Mouse (Mus musculus) testis, adult 2 months (tissue): ENCODE data around the gene Arl5b. TPM values are rescaled to one million over a fixed set of nuclear protein-coding genes. Genes with fewer than 3 reads are reported as not detected.
A peak's percentile ranks its signal among the peaks of the same experiment; 100 is the strongest.

Experiments
- H3K27ac ChIP-seq: fragments of 200-500 bp; 2 replicates; pipeline ENCODE4 v1.5.1; 2012; ENCODE audit warnings: low read depth, low read length; ENCODE audit not compliant: control insufficient read depth, insufficient read depth
- H3K27me3 ChIP-seq: fragments of 200-500 bp; 2 replicates; pipeline ENCODE4 v1.6.1; 2012; ENCODE audit warnings: mild to moderate bottlenecking, low read length, moderate library complexity; ENCODE audit not compliant: control insufficient read depth, insufficient read depth
- H3K36me3 ChIP-seq: fragments of 200-500 bp; 2 replicates; pipeline ENCODE4 v1.6.1; 2012; ENCODE audit warnings: mild to moderate bottlenecking, low read length; ENCODE audit not compliant: control insufficient read depth, insufficient read depth
- H3K4me1 ChIP-seq: fragments of 200-500 bp; 2 replicates; pipeline ENCODE4 v1.6.1; 2012; ENCODE audit warnings: low read length; ENCODE audit not compliant: control insufficient read depth, insufficient read depth
- H3K4me3 ChIP-seq: fragments of 200-500 bp; 2 replicates; pipeline ENCODE4 v1.5.1; 2012; ENCODE audit warnings: low read depth, mild to moderate bottlenecking, low read length, moderate library complexity, mixed read lengths; ENCODE audit not compliant: control insufficient read depth
- CTCF ChIP-seq: fragments of 200-500 bp; IDR thresholded peaks from 2 replicates; pipeline ENCODE4 v1.5.1; 2012; ENCODE audit warnings: low read depth, mild to moderate bottlenecking, inconsistent platforms, low read length, moderate library complexity; ENCODE audit not compliant: control insufficient read depth, insufficient read depth, insufficient replicate concordance
- POLR2A ChIP-seq: fragments of 200-500 bp; IDR thresholded peaks from 2 replicates; pipeline ENCODE4 v1.6.1; 2012; ENCODE audit warnings: low read depth, mild to moderate bottlenecking, inconsistent platforms, low read length, moderate library complexity; ENCODE audit not compliant: control insufficient read depth
- polyA plus RNA-seq: library from polyadenylated mRNA; depleted of rRNA; stranded (reverse); fragments of >200 nt; gene quantifications from 2 replicates; pipeline ENCODE4 v1.2.3, GENCODE M21; 2012; rRNA removed

The Arl5b gene
- 13.0 and 13.7 TPM in 2 replicates for polyA plus RNA-seq

DNA sequence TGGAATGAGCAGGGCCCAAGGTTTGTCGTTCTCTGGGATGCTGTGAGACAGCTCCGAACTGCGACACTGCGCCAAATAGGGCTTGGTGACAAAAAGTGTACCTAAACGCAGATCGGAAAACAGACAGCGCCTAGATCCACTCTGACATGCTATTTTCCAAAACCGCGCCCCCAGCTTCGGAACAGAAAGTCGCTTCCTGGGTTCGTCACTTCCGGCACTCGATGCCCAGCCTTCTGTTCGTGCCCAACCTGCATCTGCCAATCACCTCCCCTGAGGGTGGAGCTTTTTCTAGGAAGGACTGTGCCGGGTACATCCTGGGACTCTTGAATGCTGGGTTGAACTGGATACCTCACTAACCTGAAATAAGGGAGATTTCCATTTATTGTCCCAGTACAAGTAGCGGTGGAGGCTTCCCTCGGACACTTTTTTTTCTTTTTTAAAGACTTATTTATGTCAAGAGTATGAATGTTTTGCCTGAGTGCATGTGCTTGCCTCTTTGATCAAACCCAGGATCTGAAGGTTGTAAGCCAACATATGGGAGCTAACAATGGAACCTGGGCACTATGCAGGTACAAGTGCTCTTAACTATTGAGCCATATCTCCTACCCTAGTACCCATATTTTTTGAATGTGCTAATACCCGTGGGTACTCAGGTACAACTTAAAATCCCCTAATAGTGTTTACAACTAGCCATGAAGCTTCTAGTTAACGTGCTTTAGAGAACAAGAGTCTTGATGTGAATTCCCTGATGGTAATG, at the start of gene Arl5b:
Arl5b (plus strand) TSS at position 279 of the 757 bp plus-strand sequence.
- TF ChIP-seq CTCF (no peak), POLR2A (peak; percentile 53; the same call in 1 of the 2 replicates)
- H3K4me3 ChIP-seq, result peak within 1 kb of the TSS; percentile 98
- H3K4me1 ChIP-seq, result peaks cover 4% of the 10 kb centered on the region
- H3K36me3 ChIP-seq, result no peaks in the 10 kb centered on the region
- H3K27ac ChIP-seq, result peak within 1 kb of the TSS; percentile 70
- no peaks in the 10 kb centered on the region for H3K27me3 ChIP-seq

DNA sequence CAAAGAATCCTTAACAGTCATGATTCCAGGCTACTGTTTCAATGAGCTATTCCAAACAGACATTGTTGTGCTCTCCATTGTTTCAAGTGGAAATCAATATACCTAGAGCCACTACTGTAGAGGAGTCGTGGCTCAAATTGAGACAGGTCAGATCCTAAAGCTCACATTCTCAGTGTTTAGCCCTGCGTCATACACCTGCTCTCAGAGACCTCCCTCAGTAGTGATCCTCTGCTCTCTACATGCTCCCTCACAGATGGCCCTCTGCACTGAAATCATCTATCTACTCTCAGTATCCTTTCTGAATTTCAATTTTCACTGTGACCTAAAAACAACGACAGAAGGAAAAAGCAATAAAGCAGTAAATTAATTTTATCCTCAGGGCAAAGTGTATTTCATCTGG, 41.7 kb upstream of the Arl5b start:
- TF ChIP-seq POLR2A, result no peak
- no peak for TF ChIP-seq CTCF
- H3K27me3 ChIP-seq, result no peaks in the 10 kb centered on the region

DNA sequence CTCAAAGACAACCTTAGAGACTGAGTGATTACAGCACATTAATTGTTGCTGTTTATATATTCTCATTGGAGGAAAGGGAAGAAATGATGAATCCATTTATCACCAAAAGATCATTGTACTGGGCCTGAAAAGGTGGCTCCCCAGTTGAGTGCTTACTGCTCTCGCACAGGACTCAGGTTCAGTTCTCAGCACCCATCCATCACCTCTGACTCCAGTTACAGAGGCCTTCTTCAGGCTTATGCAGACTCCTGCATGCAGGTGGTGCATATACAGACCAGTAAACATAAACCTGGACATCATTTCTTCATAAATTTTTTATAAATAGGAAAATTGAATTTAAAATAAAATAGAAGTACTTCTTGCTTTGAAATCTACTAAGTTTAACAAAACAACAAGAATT, 41.1 kb upstream of the Arl5b start:
- Histone ChIP-seq H3K27me3 (no peaks in the 10 kb centered on the region), H3K36me3 (no peaks in the 10 kb centered on the region), H3K27ac (no peak overlapping the region), H3K4me3 (no peak overlapping the region), H3K4me1 (no peaks in the 10 kb centered on the region)
- TF ChIP-seq CTCF, result no peak

More for the DNA sequence above, 41.7 kb upstream of the Arl5b start:
- Histone ChIP-seq H3K36me3 (no peaks in the 10 kb centered on the region), H3K4me1 (no peaks in the 10 kb centered on the region), H3K4me3 (no peak overlapping the region), H3K27ac (no peak overlapping the region)

DNA sequence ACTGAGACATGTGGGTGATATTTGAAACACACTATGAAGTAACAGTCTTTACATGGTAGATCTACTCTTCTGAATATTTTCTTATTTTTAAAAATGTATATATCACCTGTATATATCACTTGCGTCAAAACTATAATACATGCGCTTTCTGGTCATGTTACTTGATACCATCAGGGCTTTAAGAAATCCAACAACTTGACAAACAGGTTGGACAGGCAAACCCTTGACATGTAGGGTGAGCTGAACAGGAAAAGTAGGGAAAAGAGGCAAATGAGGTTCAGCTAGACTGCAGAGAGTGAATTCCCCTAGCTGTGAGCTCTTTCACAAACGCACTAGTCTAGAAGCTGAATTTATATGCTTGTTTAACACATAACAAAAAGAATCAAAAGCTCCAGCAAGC, 22.4 kb upstream of the Arl5b start:
- H3K27ac ChIP-seq, result no peak overlapping the region
- H3K4me3 ChIP-seq, result no peak overlapping the region
- TF ChIP-seq CTCF (no peak), POLR2A (no peak)
- no peaks in the 10 kb centered on the region for H3K4me1 ChIP-seq
- H3K27me3 ChIP-seq, result no peaks in the 10 kb centered on the region
- no peaks in the 10 kb centered on the region for H3K36me3 ChIP-seq

DNA sequence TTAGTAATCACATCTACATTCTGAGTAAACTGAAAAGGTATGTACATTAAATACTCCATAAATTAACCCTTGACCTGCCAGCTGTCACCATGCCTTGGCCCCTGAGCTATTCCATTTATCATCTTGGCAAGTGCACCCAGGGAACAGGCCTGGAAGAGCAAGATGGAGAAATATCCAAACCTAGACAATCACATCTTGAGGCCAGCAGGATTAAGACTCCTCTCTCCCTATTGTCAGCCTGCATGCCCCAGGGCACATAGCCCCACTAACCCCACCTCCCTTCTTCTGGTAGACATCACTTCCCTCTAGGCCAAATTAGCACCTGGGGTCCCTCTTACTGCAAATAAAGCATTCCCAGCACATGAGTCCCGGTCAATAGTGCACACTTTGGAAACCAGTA, 21.4 kb upstream of the Arl5b start:
- no peaks in the 10 kb centered on the region for H3K36me3 ChIP-seq
- H3K27me3 ChIP-seq, result no peaks in the 10 kb centered on the region
- H3K4me1 ChIP-seq, result no peaks in the 10 kb centered on the region
- H3K27ac ChIP-seq, result no peak overlapping the region
- no peak overlapping the region for H3K4me3 ChIP-seq
- TF ChIP-seq POLR2A, result no peak
- TF ChIP-seq CTCF, result no peak

DNA sequence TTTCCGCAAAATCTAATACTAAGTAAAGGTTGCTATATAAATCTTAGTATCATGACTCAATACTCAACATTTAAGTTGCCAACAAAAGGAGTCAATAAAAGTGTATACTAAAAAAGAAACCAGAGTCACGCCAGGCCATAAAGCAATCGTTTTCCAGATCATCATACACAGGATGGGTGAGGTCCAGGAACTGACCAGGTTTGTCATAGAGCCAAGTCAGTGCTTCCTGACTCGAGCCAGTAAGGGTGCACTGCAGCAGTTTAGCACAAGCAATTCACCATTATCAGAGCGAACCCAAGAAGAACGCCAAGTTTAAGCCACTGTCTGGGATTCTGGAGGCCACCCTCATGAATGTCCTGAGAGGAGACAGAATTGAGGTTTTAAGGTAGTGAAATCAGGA, 10.5 kb upstream of the Arl5b start:
- no peaks in the 10 kb centered on the region for H3K36me3 ChIP-seq
- H3K4me3 ChIP-seq, result no peak overlapping the region
- H3K27ac ChIP-seq, result no peak overlapping the region
- no peak for TF ChIP-seq POLR2A
- no peak for TF ChIP-seq CTCF
- H3K27me3 ChIP-seq, result no peaks in the 10 kb centered on the region
- H3K4me1 ChIP-seq, result no peaks in the 10 kb centered on the region

DNA sequence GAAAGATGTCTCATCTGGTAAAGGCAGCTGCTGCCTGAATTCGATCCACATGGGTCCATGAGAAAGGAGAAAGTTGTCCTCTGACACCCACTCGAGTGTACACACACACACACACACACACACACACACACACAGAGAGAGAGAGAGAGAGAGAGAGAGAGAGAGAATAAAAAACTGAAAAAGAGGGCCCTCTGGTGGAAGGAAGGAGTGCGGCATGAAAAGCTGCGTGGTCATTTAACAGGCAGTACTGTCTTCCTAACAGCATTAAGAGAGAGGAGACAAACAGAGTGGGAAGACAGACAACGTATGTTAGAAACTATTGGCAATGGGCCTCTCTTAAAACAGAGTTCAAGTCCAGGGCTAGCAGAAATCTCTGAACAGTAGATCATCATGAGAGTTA, 8.9 kb upstream of the Arl5b start:
- H3K36me3 ChIP-seq, result no peaks in the 10 kb centered on the region
- no peaks in the 10 kb centered on the region for H3K27me3 ChIP-seq
- H3K27ac ChIP-seq, result no peak overlapping the region
- TF ChIP-seq CTCF (no peak), POLR2A (no peak)
- no peak overlapping the region for H3K4me3 ChIP-seq
- H3K4me1 ChIP-seq, result no peaks in the 10 kb centered on the region
